Mouse (Mus musculus): ENCODE measurements around the gene 2610528A11Rik. TPM values are rescaled to one million over a fixed set of nuclear protein-coding genes. Genes with fewer than 3 reads are reported as not detected.

Gene 2610528A11Rik
- polyA plus RNA-seq (2014; fragmentation: Illumina TruSeq; extraction: RNeasy Lipid Tissue Mini Kit (QIAGEN cat#74804); ENCODE audit: insufficient read depth, low read depth, low replicate concordance) = not detected

DNA sequence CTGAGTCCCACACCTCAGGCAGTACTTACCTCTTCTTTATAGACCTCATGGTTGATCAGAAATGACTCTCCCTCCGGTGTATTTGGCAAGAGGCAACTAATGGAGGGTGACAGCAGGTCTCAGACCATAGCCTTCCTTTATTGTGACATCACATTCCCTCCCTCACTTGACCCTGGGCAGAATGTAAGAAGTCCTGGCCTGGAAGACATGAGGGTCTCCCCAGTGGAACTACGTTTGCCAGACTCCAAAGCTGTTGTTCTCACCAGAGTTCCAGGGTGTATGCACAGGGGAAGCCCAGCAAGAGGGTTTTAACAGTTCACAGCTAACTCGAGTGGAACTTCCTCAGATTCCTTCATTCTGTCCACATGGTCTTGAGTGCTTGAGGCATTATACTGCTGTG is at the start of gene 2610528A11Rik:
Gene 2610528A11Rik, minus strand, starts transcription at position 101 of the 400 bp plus-strand sequence.

DNA sequence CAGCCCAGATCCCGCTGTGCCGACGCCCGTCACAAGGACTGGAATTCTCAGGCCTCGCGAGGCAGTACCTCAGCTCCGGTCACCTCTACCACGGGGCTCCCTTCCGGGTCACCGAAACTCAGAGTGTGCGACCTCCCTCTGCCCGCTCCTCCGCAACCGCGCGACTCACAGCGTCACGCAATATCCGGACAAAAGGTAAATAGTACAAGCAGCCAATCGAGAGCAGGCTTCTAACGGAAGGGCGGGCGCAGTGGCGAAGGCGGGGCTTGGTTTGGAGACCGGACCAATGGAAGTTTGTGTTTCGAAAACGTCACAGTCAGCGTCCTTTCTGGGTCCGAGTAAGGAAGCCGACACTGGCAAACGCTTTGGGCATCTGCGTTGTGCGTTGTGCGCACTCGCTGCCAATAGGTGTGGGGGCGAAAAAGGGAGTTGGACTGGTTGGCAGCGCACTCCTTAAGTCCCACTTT is 21.3 kb upstream of the 2610528A11Rik start, which contains the start of gene Ghitm:
Gene Ghitm, minus strand, starts transcription at position 146 of the 467 bp plus-strand sequence.

DNA sequence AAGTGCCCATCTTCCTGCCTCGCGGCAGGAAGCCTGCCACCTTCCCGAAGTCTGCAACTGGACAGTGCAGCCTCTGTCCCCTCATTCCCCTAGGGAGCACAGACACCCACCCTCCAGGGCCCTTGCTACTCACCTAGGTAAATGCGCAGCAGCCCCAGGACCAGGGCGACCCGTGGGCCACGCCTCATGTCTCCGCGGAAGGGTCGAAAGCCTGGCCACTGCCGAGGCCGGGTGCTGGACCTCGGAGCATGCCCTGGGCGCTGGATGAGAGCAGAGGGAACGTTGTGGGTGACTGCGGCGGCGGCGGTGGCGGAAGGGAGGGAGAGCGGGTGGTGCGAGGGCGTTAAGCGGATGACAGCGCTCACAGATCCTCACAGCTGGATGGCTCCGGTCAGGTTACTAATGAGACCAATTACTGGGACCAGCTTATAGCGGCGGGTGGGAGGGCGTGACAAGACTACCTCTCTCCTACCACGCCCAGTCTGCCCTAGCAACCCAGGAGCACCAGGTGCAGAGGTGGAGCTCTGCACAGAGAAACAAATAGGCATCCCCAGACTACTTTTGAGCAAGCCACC is 15.8 kb downstream of the 2610528A11Rik start, which contains the start of gene Cdhr1:
Gene Cdhr1, minus strand, starts transcription at position 392 of the 575 bp plus-strand sequence.

DNA sequence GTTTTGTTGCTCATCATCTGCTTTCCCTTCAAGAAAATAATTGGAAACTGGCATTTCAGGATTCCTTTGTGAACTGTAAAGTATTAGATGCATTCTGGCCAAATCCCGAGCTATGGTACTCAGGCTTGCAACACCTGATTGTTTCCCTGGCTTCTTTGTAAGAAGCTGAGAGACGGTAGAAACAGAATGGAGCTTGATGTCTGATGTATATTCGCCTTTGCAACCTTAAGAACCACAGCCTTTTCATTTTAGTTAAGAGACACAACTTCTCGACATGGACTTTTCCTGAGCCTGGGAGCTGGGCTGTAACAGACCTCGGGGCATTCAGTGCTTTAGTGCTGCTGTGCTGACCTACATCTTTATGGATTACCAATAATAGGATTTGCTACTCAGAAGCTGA is 46.2 kb downstream of the 2610528A11Rik start, which contains the start of gene Lrit2:
Gene Lrit2, plus strand, starts transcription at position 301 of the 400 bp plus-strand sequence.

Other genes with a start within 250 kb of the 2610528A11Rik start
- 19.4 TPM for gene Ccser2, start 145.2 kb downstream of the 2610528A11Rik start, polyA plus RNA-seq (2014; fragmentation: Illumina TruSeq; extraction: RNeasy Lipid Tissue Mini Kit (QIAGEN cat#74804); ENCODE audit: insufficient read depth, low read depth, low replicate concordance)
- gene Rgr, start 65.1 kb downstream of the 2610528A11Rik start, polyA plus RNA-seq (2014; fragmentation: Illumina TruSeq; extraction: RNeasy Lipid Tissue Mini Kit (QIAGEN cat#74804); ENCODE audit: insufficient read depth, low read depth, low replicate concordance) = not detected
- not detected for gene Lrit1, start 59.2 kb downstream of the 2610528A11Rik start, polyA plus RNA-seq (2014; fragmentation: Illumina TruSeq; extraction: RNeasy Lipid Tissue Mini Kit (QIAGEN cat#74804); ENCODE audit: insufficient read depth, low read depth, low replicate concordance)
- gene Lrit2, start 46.1 kb downstream of the 2610528A11Rik start, polyA plus RNA-seq (2014; fragmentation: Illumina TruSeq; extraction: RNeasy Lipid Tissue Mini Kit (QIAGEN cat#74804); ENCODE audit: insufficient read depth, low read depth, low replicate concordance) = not detected
- not detected for gene Cdhr1, start 15.7 kb downstream of the 2610528A11Rik start, polyA plus RNA-seq (2014; fragmentation: Illumina TruSeq; extraction: RNeasy Lipid Tissue Mini Kit (QIAGEN cat#74804); ENCODE audit: insufficient read depth, low read depth, low replicate concordance)
- gene Ghitm, start 21.2 kb upstream of the 2610528A11Rik start, polyA plus RNA-seq (2014; fragmentation: Illumina TruSeq; extraction: RNeasy Lipid Tissue Mini Kit (QIAGEN cat#74804); ENCODE audit: insufficient read depth, low read depth, low replicate concordance) = 137 TPM